Mouse (Mus musculus) ovary, postnatal 10 days (tissue): ENCODE data around the gene Znrf4.
A peak's percentile ranks its signal among the peaks of the same experiment; 100 is the strongest.

Experiments
- DNase-seq: peaks from one replicate; pipeline ENCODE4 v3.0.0; 2022; ENCODE audit warnings: low spot score

Gene Znrf4

GRCm38 (mm10) chr17:56490438-56491152 is 21.6 kb downstream of the Znrf4 start:
- DNase-seq: no peak

DNA sequence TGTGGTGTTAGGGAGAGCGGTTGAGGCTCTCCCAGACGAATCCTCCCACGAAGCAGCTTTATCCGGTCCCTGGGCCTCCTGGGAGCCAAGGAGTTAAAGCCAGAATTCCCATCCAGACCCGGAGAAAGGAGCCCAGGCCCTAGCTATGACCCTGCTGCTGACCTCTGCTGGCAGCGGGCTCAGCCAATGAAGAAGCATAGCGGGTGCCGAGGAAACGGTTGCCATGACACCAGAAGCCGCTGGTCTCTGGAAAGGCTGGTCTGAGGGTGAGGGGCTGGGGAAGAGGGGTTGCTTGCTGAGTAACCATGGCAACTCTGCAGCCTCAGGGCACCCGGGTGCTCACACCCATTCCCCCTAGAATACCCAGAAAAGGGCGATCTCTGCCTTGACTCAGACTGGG is 24.2 kb downstream of the Znrf4 start:
- DNase-seq: no peak

DNA sequence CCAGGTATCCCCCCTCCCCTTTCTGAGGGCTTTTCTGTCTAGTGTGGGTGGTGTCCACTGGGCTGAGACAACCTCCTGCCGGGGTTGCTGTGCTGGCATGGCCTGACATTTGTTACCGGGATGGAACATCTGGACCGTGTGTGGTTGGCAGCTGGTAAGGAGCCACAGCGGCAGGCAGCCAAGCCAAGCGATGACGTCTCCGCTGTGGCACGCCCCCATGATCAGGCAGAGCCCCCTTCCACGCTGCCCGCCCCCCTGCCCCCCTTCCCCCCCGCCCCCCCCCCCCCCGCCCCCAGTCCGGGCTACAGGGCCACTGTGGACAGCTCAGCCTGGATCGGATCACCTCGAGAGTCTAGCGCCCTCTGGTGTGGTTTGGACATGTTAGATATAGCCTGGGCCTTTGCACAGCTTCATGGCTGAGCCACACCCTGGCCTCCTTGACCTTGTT is 24.8 kb downstream of the Znrf4 start:
- no peak for DNase-seq

DNA sequence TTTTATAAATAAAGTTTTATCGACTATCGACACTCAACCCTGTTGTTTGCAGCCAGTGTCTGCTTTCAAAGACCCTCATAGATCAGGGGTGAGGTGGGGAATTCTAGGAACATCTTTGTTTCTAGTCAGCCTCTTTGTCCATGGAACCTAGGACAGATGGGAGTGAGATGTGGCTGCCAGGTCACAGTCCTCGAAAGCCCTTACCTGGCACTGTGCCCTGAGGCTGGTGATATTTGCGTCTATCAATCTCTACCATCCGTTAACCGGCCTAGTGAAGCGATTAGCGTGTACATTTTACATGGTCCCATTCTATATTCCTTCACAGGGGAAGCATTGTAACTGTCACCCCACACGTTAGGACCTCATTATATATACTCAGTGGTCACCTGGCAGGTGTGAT is 26.3 kb downstream of the Znrf4 start:
- DNase-seq: no peak

DNA sequence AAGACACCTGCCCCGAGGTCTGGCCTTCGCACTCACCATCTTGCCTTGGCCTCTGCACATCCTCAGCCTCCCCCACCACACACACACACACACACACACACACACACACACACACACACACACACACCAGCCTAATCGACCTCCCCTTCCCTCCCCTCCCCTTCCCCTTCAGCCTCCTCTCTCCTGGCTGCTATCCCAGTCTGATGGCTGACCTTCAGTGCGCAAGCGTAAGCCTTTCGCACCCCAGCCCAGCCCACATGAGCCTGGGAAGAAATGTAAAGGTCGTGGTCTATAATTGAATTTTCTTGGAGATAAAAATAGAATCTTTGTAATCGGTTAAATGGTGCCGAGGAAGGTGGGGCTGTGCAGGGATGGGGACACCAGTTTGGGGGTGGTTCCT is 27.1 kb downstream of the Znrf4 start:
- DNase-seq: no peak

DNA sequence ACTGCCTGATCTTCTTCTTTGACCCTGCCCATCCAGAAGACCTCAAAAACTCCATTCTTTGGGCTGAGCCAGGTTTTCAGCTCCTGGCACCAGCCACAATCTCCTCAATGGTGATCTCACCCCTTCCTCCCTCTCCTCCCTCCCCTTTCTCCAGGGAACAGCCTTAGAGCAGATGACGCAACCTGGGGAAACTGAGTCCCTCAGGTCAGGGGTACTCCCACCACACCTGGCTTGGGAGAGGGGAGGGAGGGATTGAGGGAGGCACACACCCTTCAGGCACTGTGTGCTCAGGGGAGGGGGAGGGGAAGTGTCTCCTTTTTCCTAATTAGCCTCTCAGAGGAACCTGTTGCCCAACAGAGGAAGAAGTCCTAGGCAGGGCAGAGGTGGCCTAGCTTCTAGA is 29.6 kb downstream of the Znrf4 start:
- DNase-seq: no peak

DNA sequence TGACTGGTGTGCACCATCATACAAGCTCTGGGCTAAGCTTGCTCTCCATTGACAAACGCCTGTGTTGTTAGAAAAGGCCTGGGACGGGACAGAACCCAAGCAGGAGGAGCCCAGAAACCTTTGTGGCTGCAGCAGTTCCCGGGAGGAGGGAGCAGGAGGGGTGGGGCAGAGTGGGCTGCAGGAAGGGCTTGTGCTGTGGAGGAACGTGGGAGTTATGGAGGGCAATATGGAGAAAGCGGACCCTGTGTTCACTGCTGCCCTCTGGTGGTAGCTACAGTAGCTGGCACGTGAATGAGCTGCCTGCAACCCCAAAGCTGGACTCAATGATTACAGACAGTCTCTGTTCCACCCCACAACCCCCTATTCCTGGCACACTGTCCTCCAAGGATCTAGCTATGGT is 32.9 kb downstream of the Znrf4 start:
- no peak for DNase-seq

DNA sequence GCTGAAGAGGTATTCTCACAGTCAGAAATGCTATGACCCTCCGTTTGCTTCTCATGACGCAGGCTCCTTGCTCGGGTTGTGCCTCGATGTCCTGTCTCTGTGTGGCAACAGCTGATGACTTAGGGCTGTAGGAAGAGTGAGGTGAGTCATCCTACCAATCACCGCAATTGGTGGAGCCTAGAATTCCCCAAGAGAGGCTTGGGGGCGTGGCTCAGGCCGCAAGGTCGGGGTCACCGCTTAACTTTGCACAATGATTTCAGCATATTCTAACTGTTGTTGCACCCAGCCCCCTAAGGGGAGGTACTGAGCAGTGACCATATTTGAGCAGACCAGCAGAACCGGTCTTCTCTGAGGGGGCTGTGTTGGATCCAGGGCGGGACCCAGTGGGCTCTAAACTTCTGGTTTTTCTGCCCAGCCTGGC is 34.0 kb downstream of the Znrf4 start:
- no peak for DNase-seq

- DNase-seq: no peak
Measured at GRCm38 (mm10) chr17:56477191-56477818, 34.9 kb downstream of the Znrf4 start.

- DNase-seq: peak; percentile 86
Measured at GRCm38 (mm10) chr17:56476402-56476752, 35.9 kb downstream of the Znrf4 start, which contains the start of gene Ptprs. TSS of gene Ptprs (minus strand) at chr17:56476483.

DNA sequence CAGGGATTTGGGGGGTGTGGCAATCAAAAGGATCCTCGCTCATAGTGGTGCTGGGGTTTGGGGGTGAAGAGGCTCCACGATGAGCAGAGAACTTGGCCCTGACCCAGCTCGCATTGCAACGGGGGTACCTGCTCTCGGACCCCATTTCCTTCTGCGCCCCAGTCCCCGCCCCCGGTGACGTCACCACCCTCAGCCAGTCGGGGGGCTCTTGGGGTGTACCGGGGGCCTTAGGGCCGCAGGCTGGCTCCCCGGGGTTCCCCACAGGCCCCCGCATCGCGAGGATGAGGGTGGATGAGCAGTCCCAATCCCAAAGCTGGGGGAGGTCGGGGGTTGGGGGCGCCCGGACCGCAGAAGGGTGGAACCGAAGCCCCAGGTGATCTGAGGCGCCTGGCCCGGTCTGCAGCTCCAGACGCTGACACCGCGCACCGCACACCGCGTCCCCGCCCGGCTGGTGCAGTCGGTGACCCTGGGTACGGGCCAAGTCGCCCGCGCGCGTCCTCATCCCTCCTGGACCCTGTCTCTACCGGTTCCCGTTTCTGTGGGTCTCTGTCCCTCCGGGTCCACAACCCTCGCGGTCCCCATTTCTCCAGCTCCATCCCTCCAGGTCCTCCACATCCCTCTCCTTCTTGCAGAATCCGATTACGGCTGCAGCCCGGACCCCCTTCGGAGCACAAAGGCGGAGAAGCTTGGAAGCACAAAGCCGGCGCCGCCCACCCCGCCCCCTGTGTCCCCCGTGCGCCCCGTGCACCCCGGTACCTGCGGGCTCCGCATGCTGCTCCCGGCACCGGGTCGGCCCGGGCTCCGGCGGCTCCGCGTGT is 36.4 kb downstream of the Znrf4 start:
- DNase-seq: peak; percentile 38

GRCm38 (mm10) chr17:56474831-56475581 is 37.2 kb downstream of the Znrf4 start:
- DNase-seq: no peak

DNA sequence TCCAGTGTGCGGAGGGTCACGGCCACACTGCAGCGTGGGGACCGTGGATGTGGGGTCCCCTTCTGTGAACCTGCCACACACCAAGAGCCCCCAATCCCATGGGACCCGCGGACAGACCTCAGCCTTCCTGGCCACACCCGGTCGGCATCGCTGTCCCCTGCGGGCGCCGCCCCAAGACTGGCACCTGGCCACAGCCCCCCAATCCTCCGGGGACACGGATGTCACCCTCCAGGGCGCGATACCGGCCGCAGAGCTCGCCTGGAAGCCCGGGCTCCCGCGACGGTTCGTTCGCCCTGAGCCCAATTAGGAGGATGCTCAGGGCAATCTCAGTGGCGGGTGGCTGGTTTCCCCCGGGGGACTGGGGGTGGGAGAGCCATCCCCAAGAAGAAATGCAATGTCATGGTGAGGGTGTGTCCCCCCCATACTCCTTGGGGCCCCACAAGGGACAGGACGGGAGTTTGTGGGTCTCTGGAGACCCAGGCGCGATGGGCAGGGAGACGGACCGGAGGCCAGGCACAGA is 37.9 kb downstream of the Znrf4 start:
- no peak for DNase-seq

DNA sequence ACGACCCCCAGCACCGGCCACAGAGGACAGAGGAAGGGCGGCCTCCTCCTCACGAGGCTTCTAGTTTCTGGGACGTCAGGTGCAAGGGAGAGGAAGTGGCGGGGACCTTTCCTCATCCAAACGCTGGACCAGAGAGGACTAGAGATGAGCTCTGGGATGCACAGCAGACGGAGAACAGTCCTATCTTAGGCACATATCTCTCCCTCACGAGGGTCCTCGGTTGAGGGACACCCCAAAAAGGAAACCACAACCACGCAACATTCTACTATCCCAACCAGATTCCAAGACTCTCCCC is 38.7 kb downstream of the Znrf4 start:
- no peak for DNase-seq

DNA sequence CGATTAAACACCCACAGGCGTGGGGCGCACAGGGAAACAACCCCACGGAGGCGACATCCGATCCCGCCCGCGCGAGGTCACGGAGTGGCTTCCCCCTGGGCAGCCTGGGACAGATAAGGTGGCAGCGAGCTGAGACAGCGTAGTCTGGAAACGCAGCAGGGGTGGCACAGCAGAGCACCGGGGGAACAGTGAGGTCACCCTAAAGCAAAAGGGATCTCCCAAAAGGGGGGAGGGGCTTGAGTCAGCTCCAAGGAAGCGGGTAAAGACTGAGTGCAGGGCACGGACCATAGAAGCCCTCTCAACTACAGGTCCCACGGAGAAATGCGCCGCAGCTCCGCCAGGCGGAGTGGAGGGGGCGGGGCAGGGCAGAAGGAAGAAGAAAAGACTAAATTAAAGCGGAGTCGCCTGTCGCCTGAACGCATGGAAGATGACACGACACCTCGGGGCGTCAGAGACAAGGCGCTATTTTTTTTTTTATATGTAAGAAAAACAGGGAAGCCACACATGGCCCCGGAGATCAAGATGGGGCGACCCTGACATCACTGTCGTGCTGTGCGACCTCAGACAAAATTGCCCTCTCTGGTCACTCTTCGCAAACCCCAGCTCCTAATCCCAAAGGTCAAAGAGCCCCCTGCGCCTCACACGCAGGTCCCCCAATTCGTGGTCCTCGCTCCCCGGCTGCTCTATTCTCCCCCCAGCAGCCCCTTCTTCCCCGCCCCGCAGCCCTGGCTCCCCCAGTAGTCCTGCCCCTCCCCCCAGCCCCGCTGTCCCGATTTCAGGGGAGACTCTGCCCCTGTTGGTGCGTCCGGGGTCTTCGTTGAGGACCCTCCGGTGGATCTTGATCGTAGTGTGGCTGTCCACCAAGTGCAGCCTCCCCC is 39.3 kb downstream of the Znrf4 start:
- no peak for DNase-seq

DNA sequence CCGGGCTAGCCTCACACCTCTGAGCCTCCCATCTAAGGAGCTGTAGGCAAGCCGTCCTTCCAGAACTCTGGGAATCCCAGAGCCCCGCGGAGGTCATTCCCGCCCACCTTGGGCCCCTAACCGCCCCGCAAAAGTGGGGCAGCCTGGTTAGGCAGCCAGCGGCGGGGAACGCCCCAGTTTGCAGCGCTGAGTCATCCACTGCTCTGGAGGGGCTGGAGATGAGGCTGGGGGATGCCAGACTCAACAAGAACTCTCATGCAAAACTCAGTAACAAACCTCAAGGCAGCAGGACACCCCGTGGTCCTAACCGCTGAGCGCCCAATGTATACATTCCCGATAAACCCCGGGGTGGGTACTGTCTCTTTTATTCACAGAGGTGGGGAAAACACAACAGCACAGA is 40.1 kb downstream of the Znrf4 start:
- no peak for DNase-seq

- DNase-seq: no peak
Measured at GRCm38 (mm10) chr17:56471136-56471535, 41.1 kb downstream of the Znrf4 start.

DNA sequence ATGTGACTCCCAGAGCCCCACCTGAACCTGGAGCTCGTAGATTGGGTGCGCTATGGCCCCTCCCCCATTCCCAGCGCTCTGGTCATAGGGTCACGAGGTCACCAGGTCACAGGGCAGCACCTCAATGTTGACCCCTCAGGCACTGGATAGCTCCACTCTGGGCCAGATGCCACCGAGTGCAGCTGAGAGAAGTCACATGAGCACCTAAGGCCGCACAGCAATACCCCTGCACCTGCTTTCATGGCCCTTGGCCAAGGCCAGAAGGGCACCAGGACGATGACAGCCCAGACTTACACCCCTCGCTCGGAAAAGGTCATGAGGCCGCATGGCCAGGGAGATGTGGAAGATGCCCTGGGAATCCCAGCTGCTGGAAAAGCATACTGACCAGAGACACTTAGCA is 41.7 kb downstream of the Znrf4 start:
- no peak for DNase-seq

GRCm38 (mm10) chr17:56470001-56470436 is 42.2 kb downstream of the Znrf4 start:
- no peak for DNase-seq

DNA sequence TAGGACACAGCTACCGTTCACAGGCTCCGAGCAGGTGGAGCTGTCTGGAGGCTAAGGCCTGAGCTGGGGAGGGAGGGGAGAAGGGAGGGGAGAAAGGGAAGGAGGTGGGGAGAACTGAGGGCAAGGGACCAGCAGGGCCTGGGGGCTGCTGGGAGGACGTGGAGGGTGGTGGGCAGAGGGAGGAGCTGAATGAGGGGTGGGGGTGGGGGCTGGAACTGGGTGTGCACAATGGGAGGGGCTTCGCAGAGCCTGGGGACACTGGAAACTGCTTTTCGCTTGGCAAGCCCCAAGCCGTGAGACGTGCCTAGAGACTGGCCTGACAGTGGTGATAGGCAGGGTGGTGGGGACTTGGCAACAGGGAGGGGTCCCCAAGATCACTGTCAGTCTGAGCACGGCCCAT is 43.0 kb downstream of the Znrf4 start:
- no peak for DNase-seq

- DNase-seq: no peak
Measured at GRCm38 (mm10) chr17:56468870-56469269, 43.4 kb downstream of the Znrf4 start.
